Mouse (Mus musculus) small intestine, adult 2 months (tissue): ENCODE data around the gene Tmcc3.

ENCODE experiments used
- CTCF ChIP-seq: fragments of 200-500 bp; IDR thresholded peaks from 2 replicates; pipeline ENCODE4 v1.5.1; 2012; ENCODE audit warnings: low read depth, mild to moderate bottlenecking, control low read depth, inconsistent platforms, low read length, moderate library complexity, mixed read lengths; ENCODE audit not compliant: insufficient replicate concordance, insufficient read length; ENCODE audit errors: extremely low read depth
- POLR2A ChIP-seq: fragments of 200-500 bp; IDR thresholded peaks from 2 replicates; pipeline ENCODE4 v1.6.1; 2012; ENCODE audit warnings: low read depth, mild to moderate bottlenecking, control low read depth, inconsistent platforms, low read length, moderate library complexity

- TF ChIP-seq CTCF, result no peak
- TF ChIP-seq POLR2A, result no peak
Measured at GRCm38 (mm10) chr10:94344631-94345417, 33.1 kb downstream of the Tmcc3 start.
